Mouse (Mus musculus) kidney, postnatal 4 days (tissue): ENCODE data around the gene Tmem163.

Experiments used
- DNase-seq, 2 experiments: peaks; one replicate each; pipeline ENCODE4 v3.0.0; 2021; ENCODE audit warnings: mixed read lengths in 2 of 2

The Tmem163 gene

DNA sequence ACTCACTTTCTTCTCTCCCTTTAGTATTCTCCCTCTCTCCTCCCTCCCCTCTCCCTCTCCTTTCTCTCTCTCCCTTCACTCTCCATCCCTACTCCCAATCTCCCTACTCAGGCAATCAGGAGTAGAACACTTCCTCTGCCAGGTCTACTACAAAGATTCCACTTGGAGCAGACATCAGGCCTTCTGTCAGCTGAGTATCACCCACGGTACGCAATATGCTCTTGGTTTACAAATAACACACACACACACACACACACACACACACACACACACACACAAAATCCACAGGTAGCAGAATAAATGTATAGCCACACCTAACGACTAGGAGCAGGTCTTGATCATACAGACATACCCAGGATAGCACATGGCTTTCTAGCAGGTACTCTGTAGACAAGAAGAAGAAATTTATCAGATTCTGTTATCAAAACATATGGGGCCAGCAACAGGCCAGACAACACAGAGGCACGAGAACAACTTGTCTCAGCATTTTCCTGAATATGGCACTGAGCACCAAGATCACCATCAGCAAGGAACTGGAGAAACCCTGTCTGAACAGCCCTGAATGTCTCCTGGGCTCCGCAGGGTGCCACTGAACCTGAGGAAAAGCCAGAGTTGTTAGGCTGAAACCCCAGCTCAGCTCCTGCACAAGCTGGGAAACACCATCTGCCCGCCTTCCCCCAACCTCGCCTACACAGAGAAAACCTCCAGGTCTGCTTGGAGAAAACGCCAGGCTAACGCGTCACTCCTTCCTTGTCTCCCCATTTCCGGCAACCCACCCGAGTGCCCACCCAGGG is 36.2 kb downstream of the Tmem163 start:
- no peak for DNase-seq

DNA sequence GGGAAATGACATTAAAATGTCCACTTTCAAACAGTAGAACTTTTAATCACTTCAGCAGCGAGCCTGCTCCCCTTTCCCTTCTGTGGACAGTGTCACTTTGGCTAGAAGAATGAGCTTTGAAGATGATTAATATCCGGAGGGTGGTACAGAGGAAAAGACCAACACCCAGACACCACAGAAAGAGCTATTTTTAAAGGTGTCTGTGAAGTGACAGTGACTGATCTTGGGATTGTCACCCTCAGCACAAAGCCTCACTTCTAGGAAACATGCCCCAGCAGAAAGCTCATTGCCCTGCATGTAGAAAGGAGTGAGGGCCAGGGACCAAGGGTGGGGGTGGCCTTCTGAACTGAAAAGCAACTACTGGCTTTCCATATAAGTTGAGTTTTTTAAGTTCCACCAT is 41.4 kb downstream of the Tmem163 start:
- no peak for DNase-seq

DNA sequence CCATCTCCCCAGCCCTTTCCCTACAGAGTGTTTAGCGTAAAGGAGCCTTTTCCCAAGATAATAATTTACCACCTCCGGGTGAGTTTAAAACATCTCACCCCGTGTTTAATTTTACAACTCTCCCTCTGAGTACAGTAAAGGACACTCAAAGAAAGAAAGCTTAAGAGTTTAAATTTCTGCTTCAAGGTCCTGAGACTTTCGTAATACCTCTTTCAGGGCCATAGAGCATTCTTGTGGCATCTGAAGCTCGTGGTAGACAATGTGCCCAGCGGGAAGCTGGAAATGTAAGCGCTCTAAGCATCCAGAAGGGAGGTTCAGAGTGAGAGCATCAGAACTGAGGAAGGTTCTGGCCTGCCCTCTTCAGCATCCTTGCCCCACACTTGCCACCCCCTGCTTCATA is 52.2 kb downstream of the Tmem163 start:
- DNase-seq: no peak

DNA sequence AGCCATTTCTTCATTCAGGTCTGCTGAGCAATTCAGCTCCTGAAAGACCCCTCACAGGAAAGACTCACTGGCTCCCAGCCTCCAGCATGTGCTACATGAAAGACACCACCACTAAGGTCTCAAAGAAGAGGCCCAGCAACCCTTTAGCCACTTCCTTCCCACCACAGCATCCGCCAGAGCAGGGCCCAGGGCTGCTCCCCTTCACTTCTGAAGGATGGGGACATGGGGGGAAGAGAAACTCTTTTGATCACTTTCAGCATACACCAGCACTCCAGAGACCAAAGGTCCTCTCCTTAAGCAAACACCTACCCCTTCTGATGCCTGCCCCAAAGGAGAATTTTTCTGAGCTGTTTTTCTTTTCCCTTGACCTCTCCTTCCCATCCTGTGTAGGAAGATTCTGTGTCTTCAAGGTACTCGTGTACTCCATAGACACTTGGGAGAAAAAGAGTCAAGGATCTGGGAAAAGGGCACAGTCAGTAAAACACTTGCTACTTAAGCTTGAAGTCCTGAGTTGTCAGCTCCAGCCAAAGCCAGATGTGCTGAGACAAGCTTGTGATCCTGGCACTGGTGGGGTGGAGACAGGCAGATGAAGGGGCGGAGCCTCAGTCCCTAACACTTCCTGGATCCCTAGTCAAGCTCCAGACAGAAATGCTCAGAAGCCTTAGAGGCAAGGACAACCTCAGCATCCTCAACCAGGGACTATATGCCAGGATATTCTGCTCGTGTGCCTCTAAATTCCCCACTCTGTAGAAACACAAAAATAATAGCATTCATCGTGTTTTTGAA is 53.6 kb downstream of the Tmem163 start:
- peak; percentile 40 to 60 for DNase-seq

DNA sequence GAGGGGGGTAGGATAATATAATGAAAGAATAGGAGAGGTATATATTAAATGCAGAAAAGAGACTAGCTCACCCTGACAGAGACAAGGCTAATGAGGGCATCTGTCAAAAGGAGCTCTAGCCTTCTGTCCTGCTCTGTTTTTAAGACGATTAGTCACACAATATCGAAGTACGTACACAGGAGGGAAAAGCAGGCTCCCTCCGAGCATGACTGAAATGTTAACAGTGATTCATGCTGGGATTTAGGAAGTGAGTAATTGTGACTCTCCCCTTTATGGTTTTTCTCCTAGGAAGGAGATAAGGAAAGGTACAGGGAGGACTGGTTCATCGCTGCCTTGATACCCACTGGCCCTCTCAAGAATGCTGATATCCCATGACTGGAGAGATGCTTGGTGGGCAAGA is 57.0 kb downstream of the Tmem163 start:
- no peak for DNase-seq

DNA sequence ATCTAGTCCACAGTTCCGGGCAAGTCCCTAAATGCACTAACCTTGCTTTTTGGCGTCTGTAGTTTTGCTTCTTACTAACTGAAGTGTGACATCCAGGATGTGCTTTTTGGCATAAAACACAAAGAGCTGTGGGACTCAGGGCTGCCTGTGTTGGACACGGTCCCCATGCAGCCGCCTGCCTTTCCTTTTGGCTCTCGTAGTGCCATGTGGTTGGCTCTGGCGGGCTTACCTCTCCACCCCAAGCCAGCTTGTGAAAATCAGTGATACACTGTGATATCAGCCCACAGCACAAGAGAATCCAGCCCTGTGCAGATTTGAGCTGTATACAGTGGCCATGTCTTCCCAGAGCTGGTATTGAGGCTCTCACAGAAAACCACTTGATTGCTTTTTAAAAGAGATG is 60.3 kb downstream of the Tmem163 start:
- no peak for DNase-seq

DNA sequence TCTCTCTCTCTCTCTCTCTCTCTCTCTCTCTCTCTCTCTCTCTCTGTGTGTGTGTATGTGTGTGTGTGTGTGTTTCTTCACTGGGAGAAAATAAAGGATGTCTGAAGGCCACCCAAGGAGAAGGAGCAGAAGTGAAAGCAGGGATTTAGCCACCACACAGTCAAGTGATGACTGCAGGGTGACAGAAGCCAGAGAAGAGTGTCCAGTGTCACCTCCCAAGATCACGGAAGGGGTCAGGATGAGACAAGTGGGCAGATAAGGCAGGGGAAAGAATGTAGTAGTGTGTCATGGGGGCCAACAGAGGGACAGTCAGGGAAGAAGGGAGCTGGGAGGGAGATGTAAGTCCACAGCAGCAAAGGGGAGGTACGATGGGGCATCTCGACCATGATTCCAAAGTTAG is 69.0 kb downstream of the Tmem163 start:
- no peak for DNase-seq

DNA sequence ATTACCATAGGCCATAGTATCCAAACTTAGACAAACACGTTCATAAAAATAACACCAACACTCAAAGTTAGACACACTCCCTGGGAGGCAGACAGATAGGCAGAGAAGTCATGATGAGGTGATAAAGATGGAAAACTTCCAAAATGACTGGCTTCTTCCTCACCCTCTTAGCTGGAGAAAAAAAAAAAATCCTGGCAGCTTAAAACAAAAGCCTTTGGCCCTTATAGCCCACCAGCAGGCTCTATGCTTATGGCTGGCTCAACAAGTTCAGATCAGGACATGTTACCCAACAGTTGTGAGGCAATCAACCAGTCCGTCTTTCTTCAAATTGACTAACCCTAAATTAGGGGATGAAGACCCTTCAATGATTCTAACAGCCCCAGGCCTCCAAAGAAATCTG is 69.5 kb downstream of the Tmem163 start:
- DNase-seq: no peak

DNA sequence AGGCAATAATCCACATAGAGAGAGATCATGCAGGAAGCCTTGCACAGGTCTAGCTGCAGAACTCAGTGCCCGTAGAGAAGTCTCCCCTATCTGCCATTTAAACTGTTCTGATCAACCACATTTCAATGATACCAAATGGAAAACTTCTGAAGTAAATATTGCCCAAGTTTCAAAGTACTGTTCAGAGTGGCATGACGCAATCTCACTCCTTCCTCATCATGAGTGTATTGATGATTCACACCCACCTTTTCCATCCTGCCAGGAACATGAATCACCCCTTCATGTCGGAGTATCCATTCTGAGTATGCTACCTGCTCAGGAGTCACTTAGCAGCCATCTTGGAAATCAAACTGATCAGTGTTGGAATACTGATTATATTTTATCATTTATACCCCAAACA is 71.0 kb downstream of the Tmem163 start:
- no peak for DNase-seq

DNA sequence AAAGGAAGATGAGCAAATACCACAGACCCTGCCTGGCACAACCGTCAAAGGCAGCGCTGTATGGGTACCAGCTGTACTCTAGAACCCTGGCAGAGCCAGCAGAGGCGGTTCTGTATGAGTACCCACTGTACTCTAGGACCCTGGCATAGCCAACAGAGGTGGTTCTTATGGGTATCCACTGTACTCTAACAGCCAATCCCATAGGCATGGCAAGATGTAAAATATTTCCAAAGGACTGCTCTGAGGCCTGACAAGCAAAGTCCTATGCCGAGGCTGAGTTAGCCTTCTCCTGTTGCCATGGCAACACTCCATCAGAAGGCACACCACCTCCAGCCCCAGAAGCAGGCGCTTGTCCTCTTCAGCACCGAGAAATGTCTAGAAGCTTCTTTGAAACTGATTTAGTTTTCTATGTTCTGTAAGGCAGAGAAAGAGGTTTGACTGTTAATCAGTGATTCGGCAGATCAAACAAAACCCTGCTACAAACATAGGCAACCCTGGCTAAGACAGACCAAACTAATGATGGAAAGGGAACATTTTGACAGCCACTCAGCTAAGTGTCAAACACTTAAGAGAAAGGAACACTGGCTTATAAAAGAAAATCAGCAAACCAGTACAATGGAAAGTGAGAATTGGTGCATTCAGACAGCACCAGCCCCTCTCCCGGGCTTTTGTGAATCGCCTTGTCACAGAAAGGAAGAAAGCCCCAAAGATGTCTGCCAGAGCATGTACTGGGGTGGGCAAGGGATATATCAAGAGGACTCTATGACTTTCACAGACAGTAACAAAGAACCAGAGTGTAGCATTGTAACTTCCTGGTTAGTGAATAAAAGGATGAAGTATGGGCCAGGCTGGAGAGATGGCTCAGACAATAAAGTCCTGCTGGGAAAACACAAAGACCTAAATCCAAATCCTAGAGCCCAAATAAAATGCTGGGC is 75.4 kb downstream of the Tmem163 start:
- no peak for DNase-seq

DNA sequence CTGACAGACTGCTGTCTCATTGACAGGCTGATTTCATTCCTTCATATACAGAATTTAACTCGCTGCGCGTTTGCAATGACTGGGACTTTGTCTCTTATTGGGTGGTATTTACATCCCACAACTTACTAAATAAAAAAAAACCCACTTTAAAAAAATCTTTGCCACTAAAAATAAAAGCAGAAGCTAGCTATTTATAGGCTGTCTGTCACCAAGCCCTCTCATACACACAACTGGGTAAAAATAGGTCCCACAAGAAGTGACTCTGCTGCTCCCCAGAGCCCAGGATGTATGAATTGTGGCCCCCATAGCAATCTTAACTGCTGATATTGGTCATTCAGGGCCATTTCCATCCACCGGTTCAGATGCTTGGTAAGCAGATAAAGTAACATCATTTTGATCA is 83.2 kb downstream of the Tmem163 start:
- DNase-seq: no peak

DNA sequence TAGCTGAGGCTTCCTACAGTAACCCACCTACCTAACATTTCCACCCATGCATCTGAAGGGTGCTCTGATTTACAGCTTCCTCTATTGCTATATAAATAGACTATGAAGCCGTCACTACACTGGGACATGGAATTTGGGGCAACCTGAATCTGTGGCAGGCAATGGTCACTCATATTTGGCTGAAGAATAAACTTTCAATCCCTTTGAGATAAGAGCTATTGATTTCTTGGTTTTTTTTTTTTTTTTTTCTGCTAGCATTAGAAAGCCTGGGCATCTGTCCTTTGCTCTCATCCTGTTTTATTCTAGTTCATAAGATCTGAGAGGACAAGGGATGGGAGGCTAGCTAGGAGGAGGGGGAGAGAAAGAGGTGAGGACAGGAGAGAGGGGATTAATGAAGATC is 83.6 kb downstream of the Tmem163 start:
- DNase-seq: no peak

DNA sequence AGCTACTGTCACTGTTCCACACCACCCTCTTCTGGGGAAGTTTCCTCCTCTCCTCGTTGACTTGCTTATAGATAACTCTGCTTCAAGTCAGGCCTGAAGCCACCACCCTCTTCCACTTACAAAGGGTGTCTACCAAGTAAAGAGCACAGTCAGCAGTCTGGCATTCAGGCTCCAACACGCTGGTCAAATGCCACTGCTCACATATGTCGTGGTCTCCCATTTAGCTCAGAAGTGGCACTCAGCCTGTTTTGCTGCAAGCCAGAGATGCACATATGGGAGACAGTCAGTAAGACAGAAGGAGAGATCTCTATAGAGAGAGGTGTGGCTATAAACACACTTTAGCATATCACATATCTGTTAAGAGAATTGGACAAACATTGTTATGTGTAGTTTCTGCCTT is 89.8 kb downstream of the Tmem163 start:
- no peak for DNase-seq

DNA sequence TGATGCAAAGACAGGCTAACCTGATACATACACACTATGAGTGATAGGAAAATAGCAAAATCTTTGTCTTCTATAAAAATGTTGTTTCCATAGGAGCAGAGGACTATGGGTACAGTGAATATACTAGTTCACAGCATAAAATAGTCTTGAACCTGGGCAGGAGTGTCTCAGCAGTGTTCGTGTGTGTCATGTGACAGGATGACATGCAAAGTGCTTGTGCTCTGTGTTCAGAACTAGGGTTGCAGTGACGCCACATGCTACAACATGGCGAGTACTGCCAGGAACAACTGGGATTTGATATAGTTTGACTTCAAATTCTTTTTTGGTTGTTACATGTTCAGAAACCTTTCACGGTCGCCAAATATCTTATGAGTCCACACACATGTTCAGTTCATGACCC is 92.3 kb downstream of the Tmem163 start:
- no peak for DNase-seq

DNA sequence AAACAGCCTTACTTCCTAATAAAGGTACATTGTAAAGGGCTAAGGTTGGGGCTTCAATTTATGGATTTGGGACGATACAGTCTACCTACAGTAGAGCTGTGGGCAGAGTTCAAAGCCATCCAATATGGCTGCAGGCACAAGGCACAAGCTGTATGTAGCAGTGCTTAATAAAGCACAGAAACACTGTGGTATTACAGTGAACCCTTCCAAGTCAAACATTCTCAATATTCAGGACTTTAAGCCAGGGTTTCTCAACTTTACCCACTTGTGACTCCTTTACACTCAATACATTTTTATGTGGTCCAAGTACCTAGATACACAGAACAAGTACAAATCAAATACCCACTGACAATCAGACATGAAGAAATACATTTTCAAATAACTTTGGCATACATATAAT is 93.2 kb downstream of the Tmem163 start:
- no peak for DNase-seq

DNA sequence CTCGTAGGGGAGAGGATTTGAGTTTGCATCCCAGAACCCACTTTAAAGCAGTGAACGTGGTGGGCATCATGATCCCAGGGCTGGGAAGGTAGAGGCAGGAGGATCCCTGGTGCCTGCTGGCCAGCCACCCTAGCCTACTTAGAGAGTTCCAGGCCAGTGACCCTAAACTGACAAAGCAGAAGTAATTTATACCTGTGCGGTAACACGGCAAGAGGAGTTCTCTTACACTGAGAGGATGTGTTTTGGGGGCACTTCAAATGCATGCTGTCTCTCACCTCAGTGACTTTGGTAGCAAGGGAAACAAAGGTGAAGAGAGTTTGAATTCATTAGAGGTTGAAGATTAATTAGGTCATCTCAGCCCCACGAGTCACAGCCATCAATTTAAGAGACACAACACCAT is 101.4 kb downstream of the Tmem163 start:
- no peak for DNase-seq

DNA sequence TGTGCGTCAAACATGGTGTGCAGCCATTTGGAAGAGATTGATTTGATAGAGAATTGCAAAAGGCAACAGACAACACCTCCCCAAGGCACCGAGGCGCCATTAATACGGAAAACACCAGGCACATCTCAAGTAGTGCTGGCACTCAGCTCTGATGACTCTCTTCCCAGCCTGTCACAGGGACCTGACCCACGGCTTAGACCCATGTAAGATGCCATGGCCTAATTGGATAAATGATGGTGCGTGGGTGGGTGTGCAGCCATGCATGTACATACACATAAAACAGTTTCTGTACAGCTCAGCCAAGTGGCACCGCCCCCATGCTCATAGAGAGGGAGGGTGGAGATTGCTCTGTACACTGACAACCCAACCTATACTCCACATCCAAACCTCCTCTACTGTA is 102.3 kb downstream of the Tmem163 start:
- peak; percentile 41 to 69 for DNase-seq

DNA sequence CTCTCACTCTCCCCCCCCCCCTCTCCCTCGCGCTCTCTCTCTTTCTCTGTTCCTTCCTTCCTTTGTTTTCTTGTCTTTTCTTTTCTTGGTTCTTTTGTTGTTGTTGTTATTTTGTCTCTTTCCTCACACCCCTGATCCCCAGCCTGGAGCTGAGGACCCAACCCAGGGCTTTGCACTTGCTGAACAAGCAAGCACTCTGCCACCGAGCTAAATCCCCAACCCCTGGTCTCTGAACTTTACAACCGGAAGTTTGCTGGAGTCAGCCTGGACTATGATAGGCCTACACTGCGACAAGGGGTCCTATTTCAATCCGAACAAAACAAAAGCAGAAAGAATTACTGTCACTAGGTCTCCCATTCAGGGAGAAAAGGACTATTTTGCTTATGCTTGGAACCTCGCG is 102.8 kb downstream of the Tmem163 start:
- DNase-seq: no peak

DNA sequence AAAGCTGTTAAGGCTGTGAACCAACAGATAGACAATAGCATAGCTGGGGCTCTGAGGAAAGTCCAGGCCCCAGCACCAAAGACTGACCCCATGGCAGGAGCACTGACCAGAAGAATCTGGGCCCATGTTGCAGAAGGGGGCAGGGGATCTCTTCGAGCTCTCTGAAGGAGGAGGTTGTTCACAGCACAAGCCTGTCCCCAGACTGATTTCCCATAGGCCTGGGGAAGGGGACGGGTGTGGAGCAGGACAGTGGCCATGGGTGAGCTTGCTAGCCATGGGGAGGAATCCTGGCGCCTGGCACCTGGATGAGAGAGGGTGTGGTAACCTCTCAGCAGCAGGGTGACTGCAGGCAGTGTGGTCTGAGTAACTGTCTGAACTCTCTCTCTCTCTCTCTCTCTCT is 103.2 kb downstream of the Tmem163 start:
- no peak for DNase-seq

DNA sequence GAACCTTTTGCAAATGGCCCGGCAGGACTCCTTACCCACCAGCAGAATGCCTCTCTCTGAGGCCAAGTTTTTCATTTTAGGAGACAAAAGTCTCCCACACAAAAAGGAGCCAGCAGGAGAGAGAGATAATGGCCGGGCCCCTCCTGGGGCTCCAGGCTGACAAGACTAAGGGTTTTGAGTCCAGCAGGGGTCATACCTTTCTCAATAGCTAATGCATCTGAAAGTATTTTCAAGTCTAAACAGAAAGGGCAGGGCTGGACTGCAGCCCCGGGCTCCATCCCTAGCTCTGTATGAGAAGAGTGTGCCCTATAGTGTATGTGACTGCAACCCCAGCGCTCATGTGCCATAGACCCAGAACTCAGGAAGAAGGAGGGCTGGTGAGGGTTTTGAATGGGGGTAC is 103.7 kb downstream of the Tmem163 start:
- no peak for DNase-seq

DNA sequence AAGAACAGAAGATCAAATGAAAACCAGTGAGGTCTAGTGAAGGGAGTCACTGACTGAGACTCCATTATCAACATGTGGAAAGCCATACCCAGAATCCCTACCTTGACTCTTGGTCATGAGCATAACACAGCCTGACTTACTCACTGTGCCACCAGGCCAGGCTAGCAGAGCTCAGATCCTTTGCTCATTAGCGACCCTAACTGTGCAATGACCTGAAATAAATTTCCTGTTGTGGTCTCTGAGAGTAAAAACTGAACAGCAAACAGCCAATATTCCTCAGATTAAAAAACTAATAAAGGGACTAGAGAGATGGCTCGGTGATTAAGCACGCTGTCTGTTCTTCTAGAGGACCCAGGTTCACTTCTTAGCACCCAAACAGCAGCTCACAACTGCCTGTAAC is 106.2 kb downstream of the Tmem163 start:
- DNase-seq: no peak

DNA sequence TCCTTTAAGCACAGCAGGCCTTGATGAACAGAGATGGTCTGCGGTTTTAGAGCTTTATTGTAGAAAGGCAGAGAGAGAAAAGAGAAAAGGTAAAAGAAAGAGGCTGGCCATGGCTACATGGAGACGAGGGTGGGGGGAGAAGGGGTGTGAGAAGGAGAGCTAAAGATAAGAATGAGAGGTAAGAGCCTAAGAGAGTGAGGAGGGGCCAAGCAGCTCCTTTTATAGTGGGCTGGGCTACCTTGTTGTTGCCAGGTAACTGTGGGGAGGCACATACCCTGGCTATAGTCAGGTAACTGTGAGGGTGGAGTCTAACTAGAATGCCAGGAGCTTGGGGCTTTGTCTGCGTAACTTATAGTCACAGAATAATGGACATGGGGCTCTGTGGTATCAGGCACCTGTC is 110.7 kb downstream of the Tmem163 start:
- no peak for DNase-seq

DNA sequence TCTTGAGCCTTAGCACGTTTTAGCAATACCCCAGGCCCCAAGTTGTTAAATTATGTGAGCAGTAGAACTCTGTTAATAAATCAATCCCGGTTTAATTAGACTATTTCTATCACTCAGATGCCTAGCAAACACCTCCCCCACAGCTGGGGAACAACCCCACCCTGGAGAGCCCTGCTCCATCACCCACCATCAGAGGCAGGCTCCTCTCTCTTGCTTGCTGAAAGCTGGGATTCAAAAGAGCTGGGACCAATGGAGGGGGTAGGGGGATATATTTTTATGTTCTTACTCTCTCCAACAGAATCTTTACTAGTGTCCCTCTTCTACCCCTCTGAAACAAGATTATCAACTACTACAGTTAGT is 122.9 kb downstream of the Tmem163 start:
- DNase-seq: no peak
